Mouse (Mus musculus) hindbrain, embryonic 16.5 days (tissue): ENCODE results near the gene Wdfy3. TPM values are rescaled to one million over a fixed set of nuclear protein-coding genes. Genes with fewer than 3 reads are reported as not detected.

Source experiments
- ATAC-seq: fragments of 200-750 bp; cut with Nextera tagmentation; 2 replicates; pipeline ENCODE4 v1.8.0; 2017; ENCODE audit warnings: moderate TSS enrichment, moderate library complexity
- H3K27ac ChIP-seq: fragments of 300-500 bp; sonication (generic); 2 replicates; pipeline ENCODE4 v1.5.1; 2014; ENCODE audit warnings: low read depth, mild to moderate bottlenecking, control low read depth, low read length, moderate library complexity
- H3K27me3 ChIP-seq: fragments of 300-500 bp; sonication (generic); replicated peaks from 2 replicates; pipeline ENCODE4 v1.6.1; 2014; ENCODE audit warnings: low read length; ENCODE audit not compliant: control insufficient read depth, insufficient read depth
- H3K36me3 ChIP-seq: fragments of 300-500 bp; sonication (generic); 2 replicates; pipeline ENCODE4 v1.6.1; 2014; ENCODE audit warnings: mild to moderate bottlenecking, low read length, moderate library complexity, mixed read lengths; ENCODE audit not compliant: control insufficient read depth, insufficient read depth
- H3K4me1 ChIP-seq: fragments of 300-500 bp; sonication (generic); 2 replicates; pipeline ENCODE4 v1.6.1; 2014; ENCODE audit warnings: low read depth, low read length; ENCODE audit not compliant: control insufficient read depth, insufficient read depth
- H3K4me2 ChIP-seq: fragments of 300-500 bp; sonication (generic); 2 replicates; pipeline ENCODE4 v1.6.1; 2014; ENCODE audit warnings: mild to moderate bottlenecking, low read length, control low read depth, moderate library complexity
- H3K4me3 ChIP-seq: fragments of 300-500 bp; sonication (generic); 2 replicates; pipeline ENCODE4 v1.5.1; 2014; ENCODE audit warnings: mild to moderate bottlenecking, low read length, control low read depth, moderate library complexity
- H3K9ac ChIP-seq: fragments of 300-500 bp; sonication (generic); 2 replicates; pipeline ENCODE4 v1.6.1; 2014; ENCODE audit warnings: low read depth, mild to moderate bottlenecking, control low read depth, low read length, moderate library complexity
- H3K9me3 ChIP-seq: fragments of 300-500 bp; sonication (generic); 2 replicates; pipeline ENCODE4 v1.6.1; 2014; ENCODE audit warnings: mild to moderate bottlenecking, low read length, moderate library complexity; ENCODE audit not compliant: control insufficient read depth
- WGBS: fragments of 180-500 bp; shearing (Covaris S2); extraction: QIAGEN DNeasy Blood & Tissue Kit; methylation state at CpG from one replicate; pipeline ENCODE4 v1.1.7; 2014; 5-methylcytosine and 5-hydroxymethylcytosine counted together
- polyA plus RNA-seq: library from polyadenylated mRNA; unstranded; fragments of >200 nt; fragmentation: Nextera tagmentation; extraction: Ambion mirVana; gene quantifications from 2 replicates; pipeline ENCODE4 v1.2.1, GENCODE M21; 2015

Gene Wdfy3
- polyA plus RNA-seq, 1 experiment from 2014 or later, result 22.5 TPM

- Histone ChIP-seq H3K4me2 (no peak overlapping the region), H3K27me3 (no peaks in the 10 kb centered on the region), H3K4me1 (peaks cover 26% of the 10 kb centered on the region), H3K36me3 (no peaks in the 10 kb centered on the region), H3K9ac (no peak overlapping the region), H3K27ac (no peak overlapping the region), H3K4me3 (no peak overlapping the region), H3K9me3 (no peaks in the 10 kb centered on the region)
- 53% methylated on average over 18 of the region's 18 CpGs for WGBS
- no peak for ATAC-seq
These were observed 6.5 kb downstream of the Wdfy3 start for GRCm38 (mm10) chr5:102063013-102063752.

- no peak overlapping the region for H3K4me2 ChIP-seq
- no peak overlapping the region for H3K4me3 ChIP-seq
- H3K36me3 ChIP-seq, result no peaks in the 10 kb centered on the region
- H3K27me3 ChIP-seq, result no peaks in the 10 kb centered on the region
- 77% methylated on average over 5 of the region's 5 CpGs for WGBS
- peaks cover 14% of the 10 kb centered on the region for H3K4me1 ChIP-seq
- no peak overlapping the region for H3K27ac ChIP-seq
- ATAC-seq, result no peak
- no peaks in the 10 kb centered on the region for H3K9me3 ChIP-seq
- H3K9ac ChIP-seq, result no peak overlapping the region
These were observed 7.9 kb downstream of the Wdfy3 start for GRCm38 (mm10) chr5:102061816-102062215.

- no peaks in the 10 kb centered on the region for H3K36me3 ChIP-seq
- H3K9ac ChIP-seq, result no peak overlapping the region
- no peak for ATAC-seq
These were observed 13.8 kb downstream of the Wdfy3 start for GRCm38 (mm10) chr5:102055946-102056345.

GRCm38 (mm10) chr5:102055130-102055641, 14.5 kb downstream of the Wdfy3 start:
- ATAC-seq, result peak; percentile 29; the same call in 1 of the 2 replicates
- H3K36me3 ChIP-seq, result no peaks in the 10 kb centered on the region
- H3K4me3 ChIP-seq, result no peak overlapping the region
- H3K27ac ChIP-seq, result no peak overlapping the region
- H3K9me3 ChIP-seq, result no peaks in the 10 kb centered on the region
- no peak overlapping the region for H3K4me2 ChIP-seq
- WGBS, result 24% methylated on average over 3 of the region's 3 CpGs
- H3K27me3 ChIP-seq, result no peaks in the 10 kb centered on the region
- H3K9ac ChIP-seq, result no peak overlapping the region
- H3K4me1 ChIP-seq, result peaks cover 11% of the 10 kb centered on the region

More at GRCm38 (mm10) chr5:102055946-102056345, 13.8 kb downstream of the Wdfy3 start:
- no peak overlapping the region for H3K4me2 ChIP-seq
- 52% methylated on average over 7 of the region's 7 CpGs for WGBS
- H3K4me1 ChIP-seq, result peaks cover 11% of the 10 kb centered on the region
- H3K27me3 ChIP-seq, result no peaks in the 10 kb centered on the region
- no peak overlapping the region for H3K4me3 ChIP-seq
- no peak overlapping the region for H3K27ac ChIP-seq
- H3K9me3 ChIP-seq, result no peaks in the 10 kb centered on the region

- Histone ChIP-seq H3K27me3 (no peaks in the 10 kb centered on the region), H3K9ac (no peak overlapping the region), H3K4me3 (no peak overlapping the region), H3K36me3 (no peaks in the 10 kb centered on the region), H3K9me3 (no peaks in the 10 kb centered on the region), H3K4me2 (no peak overlapping the region), H3K4me1 (peaks cover 11% of the 10 kb centered on the region), H3K27ac (no peak overlapping the region)
- WGBS, result 68% methylated on average over 11 of the region's 11 CpGs
- peak; percentile 28; the same call in 1 of the 2 replicates for ATAC-seq
These were observed 15.1 kb downstream of the Wdfy3 start for GRCm38 (mm10) chr5:102054511-102055093.

GRCm38 (mm10) chr5:102052906-102053305, 16.8 kb downstream of the Wdfy3 start:
- H3K36me3 ChIP-seq, result no peaks in the 10 kb centered on the region
- no peaks in the 10 kb centered on the region for H3K9me3 ChIP-seq
- H3K4me2 ChIP-seq, result no peak overlapping the region
- H3K27ac ChIP-seq, result no peak overlapping the region
- no peak for ATAC-seq
- WGBS, result 61% methylated on average over 6 of the region's 6 CpGs
- no peak overlapping the region for H3K9ac ChIP-seq
- peaks cover 11% of the 10 kb centered on the region for H3K4me1 ChIP-seq
- H3K4me3 ChIP-seq, result no peak overlapping the region
- H3K27me3 ChIP-seq, result no peaks in the 10 kb centered on the region

- Histone ChIP-seq H3K4me1 (peaks cover 11% of the 10 kb centered on the region), H3K9me3 (no peaks in the 10 kb centered on the region), H3K36me3 (no peaks in the 10 kb centered on the region), H3K4me3 (no peak overlapping the region), H3K27ac (no peak overlapping the region), H3K4me2 (no peak overlapping the region), H3K27me3 (no peaks in the 10 kb centered on the region), H3K9ac (no peak overlapping the region)
- ATAC-seq, result no peak
- 65% methylated on average over 4 of the region's 4 CpGs for WGBS
These were observed 17.3 kb downstream of the Wdfy3 start for GRCm38 (mm10) chr5:102052465-102052864.

GRCm38 (mm10) chr5:102050677-102051076, 19.0 kb downstream of the Wdfy3 start:
- no peak overlapping the region for H3K4me2 ChIP-seq
- no peak for ATAC-seq
- H3K4me1 ChIP-seq, result peaks cover 16% of the 10 kb centered on the region
- H3K27me3 ChIP-seq, result no peaks in the 10 kb centered on the region
- WGBS, result 95% methylated on average over 1 of the region's 1 CpGs
- H3K9me3 ChIP-seq, result no peaks in the 10 kb centered on the region
- H3K27ac ChIP-seq, result no peak overlapping the region
- no peak overlapping the region for H3K4me3 ChIP-seq
- H3K9ac ChIP-seq, result no peak overlapping the region
- no peaks in the 10 kb centered on the region for H3K36me3 ChIP-seq

- H3K9ac ChIP-seq, result no peak overlapping the region
- H3K4me3 ChIP-seq, result no peak overlapping the region
- ATAC-seq, result no peak; the same call in 1 of the 2 replicates
- no peaks in the 10 kb centered on the region for H3K36me3 ChIP-seq
- 95% methylated on average over 2 of the region's 2 CpGs for WGBS
- peaks cover 5% of the 10 kb centered on the region for H3K4me1 ChIP-seq
- H3K9me3 ChIP-seq, result no peaks in the 10 kb centered on the region
- no peaks in the 10 kb centered on the region for H3K27me3 ChIP-seq
- H3K4me2 ChIP-seq, result no peak overlapping the region
- H3K27ac ChIP-seq, result no peak overlapping the region
These were observed 21.3 kb downstream of the Wdfy3 start for GRCm38 (mm10) chr5:102048416-102048815.
